Mouse (Mus musculus) ES-Bruce4 (cell line): ENCODE results near the gene Ccm2.

Experiments
- CTCF ChIP-seq: IDR thresholded peaks from one replicate; pipeline ENCODE4 v1.8.1; 2011; ENCODE audit warnings: low read depth, low read length
- EP300 ChIP-seq: IDR thresholded peaks from 2 replicates; pipeline ENCODE4 v1.6.1; 2011; ENCODE audit warnings: low read depth, low read length; ENCODE audit not compliant: insufficient read depth

GRCm38 (mm10) chr11:6523662-6524088, 23.0 kb upstream of the Ccm2 start:
- TF ChIP-seq EP300: no peak
- TF ChIP-seq CTCF: no peak
